ENCODE assay signal across 10 mouse cellular contexts in genomic region chr4:132128997-132129636, GRCm38 (mm10). TPM values are rescaled to one million over a fixed set of nuclear protein-coding genes. Genes with fewer than 3 reads are reported as not detected.
A peak's percentile ranks its signal among the peaks of the same experiment; 100 is the strongest.
DNase-seq lines count a peak whose midpoint lies in the region; ATAC-seq lines count a peak whose summit lies in the region.
"Had no signal": no experiment of that assay in that cellular context is flagged by ENCODE, and none has a peak within 500 bp of the region (broad histone marks: within the 10 kb centered on the region; RNA-seq: fewer than 3 reads in every experiment).

No protein-coding gene starts in this region.

- peaks cover 41 to 56% of the 10 kb centered on the region in 2 experiments for H3K4me1 ChIP-seq in heart, embryonic 14.5 days (ENCODE audit: control insufficient read depth in 2 of 2, insufficient read depth in 2 of 2, low read length in 2 of 2)
- H3K4me1 ChIP-seq in liver, embryonic 12.5 days = no peaks in the 10 kb centered on the region

- ATAC-seq in heart, embryonic 14.5 days (ENCODE audit: insufficient number of reproducible peaks, insufficient read depth, low FRiP score, low read depth) = peak; percentile 54
- no peak for ATAC-seq in liver, embryonic 12.5 days

- 10% methylated on average over 6 of the region's 6 CpGs for WGBS in heart, embryonic 14.5 days
- WGBS in liver, embryonic 12.5 days (ENCODE audit: insufficient replicate concordance) = 40% methylated on average over 6 of the region's 6 CpGs

- H3K36me3 ChIP-seq in heart, embryonic 14.5 days (ENCODE audit: control insufficient read depth, insufficient read depth, low read length) = no peaks in the 10 kb centered on the region
- no peaks in the 10 kb centered on the region for H3K36me3 ChIP-seq in liver, embryonic 12.5 days

- peak overlapping the region; percentile 85 to 92 for H3K27ac ChIP-seq in heart, embryonic 14.5 days (replicated peaks in 1 of 2; ENCODE audit: control insufficient read depth in 1 of 2, insufficient read depth in 1 of 2, low read depth in 2 of 2, low read length in 2 of 2)
- 0 out of 2 replicates have a peak overlapping the region, but pooled peaks have one; percentile 32 for H3K27ac ChIP-seq in liver, embryonic 12.5 days

- no peak overlapping the region for H3K4me3 ChIP-seq in heart, embryonic 14.5 days (ENCODE audit: control insufficient read depth in 1 of 2, insufficient read depth in 1 of 2, low read depth in 1 of 2, low read length in 2 of 2)
- H3K4me3 ChIP-seq in liver, embryonic 12.5 days = no peak overlapping the region

- peak; percentile 76 for DNase-seq in ES-CJ7 (ENCODE audit: low read depth, low spot score)
- peak; percentile 87 for DNase-seq in R1 (ENCODE audit: low read depth, low spot score)
- DNase-seq in urinary bladder, postnatal 25 days (ENCODE audit: low spot score) = no peak
- DNase-seq in spleen, postnatal 10 days (ENCODE audit: low spot score in 2 of 2) = no peak
- DNase-seq in adipocyte (ENCODE audit: low spot score) = no peak
- no peak for DNase-seq in right cerebral cortex, adult 2 months (ENCODE audit: low spot score in 2 of 2)
- DNase-seq: lung, embryonic 14.5 days had no signal

- H3K4me2 ChIP-seq in heart, embryonic 14.5 days (ENCODE audit: low read length) = no peak overlapping the region
- H3K4me2 ChIP-seq in liver, embryonic 12.5 days = no peak overlapping the region
- H3K4me2 ChIP-seq: lung, embryonic 14.5 days had no signal

- peak overlapping the region; percentile 51; the same call in 1 of the 2 replicates for H3K9ac ChIP-seq in heart, embryonic 14.5 days (ENCODE audit: low read length)
- no peak overlapping the region for H3K9ac ChIP-seq in liver, embryonic 12.5 days
- H3K9ac ChIP-seq: lung, embryonic 14.5 days had no signal

- H3K9me3 ChIP-seq in heart, embryonic 14.5 days (ENCODE audit: control insufficient read depth, low read length) = no peaks in the 10 kb centered on the region
- no peaks in the 10 kb centered on the region for H3K9me3 ChIP-seq in liver, embryonic 12.5 days (replicated peaks)

- no peaks in the 10 kb centered on the region for H3K27me3 ChIP-seq in heart, embryonic 14.5 days (ENCODE audit: control insufficient read depth, insufficient read depth, low read length)
- 0 out of 2 replicates have a peak, but pooled peaks cover 3% of the 10 kb centered on the region for H3K27me3 ChIP-seq in liver, embryonic 12.5 days (replicated peaks)

RNA-seq across cellular contexts. Expression of gene Oprd1, which starts 15.2 kb away (rescaled TPM):
- 0.50 and 0.69 TPM in 2 replicates for polyA plus RNA-seq in heart, embryonic 14.5 days (2014; fragmentation: Nextera tagmentation; extraction: Ambion mirVana)
- polyA plus RNA-seq in liver, embryonic 12.5 days (2016; fragmentation: Nextera tagmentation; extraction: Ambion mirVana) = 0.24 and 0.39 TPM in 2 replicates

RNA-seq across cellular contexts. Expression of gene Epb41, which starts 54.0 kb away (rescaled TPM):
- polyA plus RNA-seq in heart, embryonic 14.5 days (2014; fragmentation: Nextera tagmentation; extraction: Ambion mirVana) = 45.7 and 59.0 TPM in 2 replicates
- polyA plus RNA-seq in liver, embryonic 12.5 days (2016; fragmentation: Nextera tagmentation; extraction: Ambion mirVana) = 177 and 187 TPM in 2 replicates

RNA-seq across cellular contexts. Expression of gene Gm10300, which starts 54.6 kb away (rescaled TPM):
- 0.20 TPM in 2 replicates for polyA plus RNA-seq in heart, embryonic 14.5 days (2014; fragmentation: Nextera tagmentation; extraction: Ambion mirVana)
- 0.42 and 0.45 TPM in 2 replicates for polyA plus RNA-seq in liver, embryonic 12.5 days (2016; fragmentation: Nextera tagmentation; extraction: Ambion mirVana)
- polyA plus RNA-seq: intestine, embryonic 14.5 days had no signal

Comparison
In these comparisons a context has a peak if more than half of its experiments do, and no peak if none do; other contexts are left out.
1. DNase-seq: peak in ES-CJ7 (single experiment) and R1 (single experiment); none in urinary bladder, postnatal 25 days (single experiment), spleen, postnatal 10 days (0 of 2), adipocyte (single experiment) and right cerebral cortex, adult 2 months (0 of 2).